Mouse (Mus musculus) heart, adult 2 months (tissue): ENCODE results near the gene Plekhg3. TPM values are rescaled to one million over a fixed set of nuclear protein-coding genes. Genes with fewer than 3 reads are reported as not detected.
A peak's percentile ranks its signal among the peaks of the same experiment; 100 is the strongest.

ENCODE experiments used
- DNase-seq, 2 experiments: peaks; one replicate each; pipeline ENCODE4 v3.0.0; 2021
- H3K27ac ChIP-seq: fragments of 200-600 bp; 2 replicates; pipeline ENCODE4 v1.8.1; 2022
- H3K27me3 ChIP-seq: fragments of 200-500 bp; 2 replicates; pipeline ENCODE4 v1.6.1; 2012; ENCODE audit warnings: mild to moderate bottlenecking, low read length, inconsistent platforms, mixed read lengths; ENCODE audit not compliant: control insufficient read depth, insufficient read depth
- H3K36me3 ChIP-seq: fragments of 200-500 bp; 2 replicates; pipeline ENCODE4 v1.6.1; 2012; ENCODE audit warnings: low read length, inconsistent platforms; ENCODE audit not compliant: control insufficient read depth, insufficient read depth
- H3K4me1 ChIP-seq: fragments of 200-500 bp; 2 replicates; pipeline ENCODE4 v1.6.1; 2011; ENCODE audit warnings: low read length; ENCODE audit not compliant: control insufficient read depth, insufficient read depth
- H3K4me3 ChIP-seq: fragments of 200-600 bp; 2 replicates; pipeline ENCODE4 v1.8.1; 2022
- H3K79me2 ChIP-seq: fragments of 200-500 bp; replicated peaks from 2 replicates; pipeline ENCODE4 v1.6.1; 2012; ENCODE audit warnings: mild to moderate bottlenecking, inconsistent platforms, low read length, moderate library complexity, mixed read lengths; ENCODE audit not compliant: control insufficient read depth, insufficient read depth
- H3K9ac ChIP-seq: fragments of 200-500 bp; 2 replicates; pipeline ENCODE4 v1.6.1; 2012; ENCODE audit warnings: low read depth, mild to moderate bottlenecking, control low read depth, inconsistent platforms, low read length, mixed read lengths
- CTCF ChIP-seq: fragments of 200-600 bp; IDR thresholded peaks from 2 replicates; pipeline ENCODE4 v1.8.1; 2022; ENCODE audit warnings: antibody characterized with exemption, mild to moderate bottlenecking, moderate library complexity
- EP300 ChIP-seq: fragments of 200-500 bp; IDR thresholded peaks from 2 replicates; pipeline ENCODE4 v1.6.1; 2011; ENCODE audit warnings: low read depth, low read length, control low read depth; ENCODE audit not compliant: insufficient read depth
- POLR2A ChIP-seq: fragments of 200-500 bp; IDR thresholded peaks from 2 replicates; pipeline ENCODE4 v1.6.1; 2011; ENCODE audit warnings: mild to moderate bottlenecking, low read depth, low read length, control low read depth; ENCODE audit not compliant: insufficient read depth
- WGBS: fragments of 180-500 bp; shearing (Covaris S2); methylation state at CpG from one replicate; pipeline ENCODE4 v1.1.7; 2018; 5-methylcytosine and 5-hydroxymethylcytosine counted together
- intact Hi-C: fragments of 180-260 bp; cut with DNase I; formaldehyde crosslinking; loops from one replicate; pipeline ENCODE4 v1.15.1; 2025
- polyA plus RNA-seq: library from polyadenylated mRNA; depleted of rRNA; stranded (reverse); fragments of >200 nt; gene quantifications from 2 replicates; pipeline ENCODE4 v1.2.3, GENCODE M21; 2012
- total RNA-seq, 2 experiments: library from RNA; stranded (reverse); gene quantifications; 2 replicates each; pipeline ENCODE4 v1.2.3; 2021

Gene Plekhg3
- total and polyA plus RNA-seq, 3 experiments, result 11.6 to 13.6 (median 12.9) TPM

- H3K27ac ChIP-seq, result no peak overlapping the region; the same call in 1 of the 2 replicates
- no peak overlapping the region for H3K4me3 ChIP-seq
- TF ChIP-seq CTCF, result no peak
- TF ChIP-seq POLR2A, result no peak
- no peak for TF ChIP-seq EP300
- no peak for DNase-seq
- no peaks in the 10 kb centered on the region for H3K27me3 ChIP-seq
- H3K9ac ChIP-seq, result no peak overlapping the region
- 0 out of 2 replicates have a peak, but pooled peaks cover 3% of the 10 kb centered on the region for H3K79me2 ChIP-seq
- intact Hi-C loops, result no loop called here
- no peaks in the 10 kb centered on the region for H3K36me3 ChIP-seq
- WGBS, result 62% methylated on average over 10 of the region's 10 CpGs
- peaks cover 7% of the 10 kb centered on the region for H3K4me1 ChIP-seq
Observed at GRCm38 (mm10) chr12:76540701-76541221, 10.1 kb downstream of the Plekhg3 start.

- WGBS, result 40% methylated on average over 8 of the region's 8 CpGs
- H3K4me3 ChIP-seq, result 0 out of 2 replicates have a peak overlapping the region, but pooled peaks have one; percentile 20
- DNase-seq, result peak in 1 of 2 experiments; percentile 51
- no peaks in the 10 kb centered on the region for H3K27me3 ChIP-seq
- 0 out of 2 replicates have a peak, but pooled peaks cover 3% of the 10 kb centered on the region for H3K79me2 ChIP-seq
- TF ChIP-seq POLR2A, result no peak
- no peaks in the 10 kb centered on the region for H3K36me3 ChIP-seq
- peaks cover 11% of the 10 kb centered on the region for H3K4me1 ChIP-seq
- H3K9ac ChIP-seq, result no peak overlapping the region
- peak overlapping the region; percentile 20; the same call in 1 of the 2 replicates for H3K27ac ChIP-seq
- intact Hi-C loops, result no loop called here
Observed at GRCm38 (mm10) chr12:76541475-76541874, 10.8 kb downstream of the Plekhg3 start.

- TF ChIP-seq POLR2A, result no peak
- TF ChIP-seq CTCF, result no peak
- TF ChIP-seq EP300, result no peak
- peak overlapping the region; percentile 20; the same call in 1 of the 2 replicates for H3K27ac ChIP-seq
- WGBS, result 80% methylated on average over 6 of the region's 6 CpGs
Observed at GRCm38 (mm10) chr12:76541879-76542278, 11.2 kb downstream of the Plekhg3 start.

GRCm38 (mm10) chr12:76545786-76546370 lies 15.2 kb downstream of the Plekhg3 start:
- Histone ChIP-seq H3K9ac (peak overlapping the region; percentile 37; the same call in 1 of the 2 replicates), H3K79me2 (0 out of 2 replicates have a peak, but pooled peaks cover 2% of the 10 kb centered on the region), H3K4me1 (peaks cover 18% of the 10 kb centered on the region), H3K36me3 (no peaks in the 10 kb centered on the region), H3K27ac (peak overlapping the region; percentile 56), H3K27me3 (no peaks in the 10 kb centered on the region), H3K4me3 (no peak overlapping the region)
- TF ChIP-seq CTCF, result no peak
- TF ChIP-seq EP300, result no peak
- TF ChIP-seq POLR2A, result no peak
- DNase-seq, result no peak
- WGBS, result 60% methylated on average over 15 of the region's 15 CpGs
- intact Hi-C loops, result no loop called here

More at GRCm38 (mm10) chr12:76541879-76542278, 11.2 kb downstream of the Plekhg3 start:
- Histone ChIP-seq H3K4me3 (no peak overlapping the region), H3K9ac (no peak overlapping the region), H3K4me1 (peaks cover 9% of the 10 kb centered on the region), H3K79me2 (0 out of 2 replicates have a peak, but pooled peaks cover 3% of the 10 kb centered on the region), H3K36me3 (no peaks in the 10 kb centered on the region), H3K27me3 (no peaks in the 10 kb centered on the region)
- intact Hi-C loops, result no loop called here
- no peak for DNase-seq

GRCm38 (mm10) chr12:76546383-76547276 lies 15.9 kb downstream of the Plekhg3 start:
- H3K79me2 ChIP-seq, result 0 out of 2 replicates have a peak, but pooled peaks cover 2% of the 10 kb centered on the region
- peak; percentile 37 to 55 for DNase-seq
- H3K27me3 ChIP-seq, result no peaks in the 10 kb centered on the region
- no peaks in the 10 kb centered on the region for H3K36me3 ChIP-seq
- intact Hi-C loops, result no loop called here
- no peak for TF ChIP-seq CTCF
- TF ChIP-seq POLR2A, result no peak
- no peak for TF ChIP-seq EP300
- WGBS, result 20% methylated on average over 28 of the region's 28 CpGs
- H3K4me1 ChIP-seq, result peaks cover 18% of the 10 kb centered on the region
- H3K4me3 ChIP-seq, result peak overlapping the region; percentile 44
- peak overlapping the region; percentile 56 for H3K27ac ChIP-seq
- peak overlapping the region; percentile 37 for H3K9ac ChIP-seq
